Mouse (Mus musculus): Measurements from ENCODE around the gene Taok3. TPM values are rescaled to one million over a fixed set of nuclear protein-coding genes. Genes with fewer than 3 reads are reported as not detected.

Taok3 gene
- polyA plus RNA-seq, 1 experiment = 6.0 TPM

DNA sequence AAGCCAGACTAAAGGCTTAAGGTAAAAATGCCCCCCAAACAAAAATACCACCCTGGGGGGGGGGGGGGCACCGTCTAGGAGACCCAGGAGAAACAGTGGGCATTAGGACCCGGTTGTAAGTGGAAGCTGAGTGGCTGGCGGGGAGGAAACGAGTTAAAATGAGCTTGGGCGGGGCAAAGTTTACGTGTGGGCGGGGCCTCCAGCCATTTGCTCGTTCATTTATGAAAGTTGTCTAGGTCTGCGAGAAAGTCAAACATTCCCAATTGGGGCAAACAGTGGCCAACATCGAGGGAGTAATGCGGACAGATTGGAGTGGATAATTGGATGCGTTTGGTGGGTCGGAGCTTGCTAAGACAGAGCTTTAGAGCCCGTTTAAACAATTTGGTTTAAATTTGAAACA, 193.5 kb downstream of the Taok3 start:
- Histone ChIP-seq H3K4me3 (ENCODE audit: control insufficient read depth, low read depth, low read length) (no peak overlapping the region), H3K27me3 (ENCODE audit: control insufficient read depth, insufficient read depth, low read length) (no peaks in the 10 kb centered on the region), H3K27ac (ENCODE audit: control insufficient read depth, insufficient read depth, low read depth, low read length) (no peak overlapping the region), H3K4me1 (ENCODE audit: control insufficient read depth, insufficient read depth, low read length) (peaks cover 12% of the 10 kb centered on the region), H3K36me3 (ENCODE audit: control insufficient read depth, insufficient read depth, low read length) (no peaks in the 10 kb centered on the region)
- TF ChIP-seq CTCF (IDR thresholded peaks at IDR 0.05; ENCODE audit: control insufficient read depth, insufficient read depth, insufficient replicate concordance, low read depth, low read length) (no peak), POLR2A (IDR thresholded peaks at IDR 0.05; ENCODE audit: control insufficient read depth, low read depth, low read length) (no peak)

DNA sequence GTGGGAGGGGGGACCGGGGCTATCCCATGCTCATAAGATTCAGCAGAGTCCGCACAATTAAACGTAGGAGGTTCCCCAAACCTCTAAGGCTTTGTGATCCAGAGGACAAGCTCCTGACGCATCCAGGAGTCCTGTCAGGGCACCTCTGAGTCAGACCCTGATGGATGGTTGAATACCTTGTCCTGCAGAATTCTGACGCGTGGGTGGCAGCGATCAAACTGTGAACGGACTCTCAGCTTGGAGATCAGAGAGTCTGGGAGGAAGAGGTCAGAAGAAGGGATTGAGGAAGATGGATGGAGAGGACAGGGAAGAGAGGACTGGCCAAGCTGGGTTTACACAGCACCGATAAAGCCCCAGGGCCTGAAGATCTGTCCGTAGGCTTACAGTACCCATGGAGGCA, 194.0 kb downstream of the Taok3 start:
- peaks cover 2% of the 10 kb centered on the region; the same call in 1 of the 2 replicates for H3K27me3 ChIP-seq (ENCODE audit: control insufficient read depth, insufficient read depth, low read length)
- no peak overlapping the region for H3K4me3 ChIP-seq (ENCODE audit: control insufficient read depth, low read depth, low read length)
- TF ChIP-seq POLR2A (IDR thresholded peaks at IDR 0.05; ENCODE audit: control insufficient read depth, low read depth, low read length) = no peak
- no peak for TF ChIP-seq CTCF (IDR thresholded peaks at IDR 0.05; ENCODE audit: control insufficient read depth, insufficient read depth, insufficient replicate concordance, low read depth, low read length)
- peaks cover 15% of the 10 kb centered on the region for H3K4me1 ChIP-seq (ENCODE audit: control insufficient read depth, insufficient read depth, low read length)
- H3K36me3 ChIP-seq (ENCODE audit: control insufficient read depth, insufficient read depth, low read length) = no peaks in the 10 kb centered on the region
- peak overlapping the region; percentile 5; the same call in 1 of the 2 replicates for H3K27ac ChIP-seq (ENCODE audit: control insufficient read depth, insufficient read depth, low read depth, low read length)

- no peak for TF ChIP-seq POLR2A (IDR thresholded peaks at IDR 0.05; ENCODE audit: control insufficient read depth, low read depth, low read length)
- TF ChIP-seq CTCF (IDR thresholded peaks at IDR 0.05; ENCODE audit: control insufficient read depth, insufficient read depth, insufficient replicate concordance, low read depth, low read length) = no peak
- Histone ChIP-seq H3K36me3 (ENCODE audit: control insufficient read depth, insufficient read depth, low read length) (no peaks in the 10 kb centered on the region), H3K27ac (ENCODE audit: control insufficient read depth, insufficient read depth, low read depth, low read length) (peak overlapping the region; percentile 70), H3K4me3 (ENCODE audit: control insufficient read depth, low read depth, low read length) (no peak overlapping the region), H3K27me3 (ENCODE audit: control insufficient read depth, insufficient read depth, low read length) (peaks cover 2% of the 10 kb centered on the region; the same call in 1 of the 2 replicates), H3K4me1 (ENCODE audit: control insufficient read depth, insufficient read depth, low read length) (peaks cover 22% of the 10 kb centered on the region)
Observed at GRCm38 (mm10) chr5:117314587-117315428, 194.9 kb downstream of the Taok3 start.

- TF ChIP-seq CTCF (IDR thresholded peaks at IDR 0.05; ENCODE audit: control insufficient read depth, insufficient read depth, insufficient replicate concordance, low read depth, low read length) (no peak), POLR2A (IDR thresholded peaks at IDR 0.05; ENCODE audit: control insufficient read depth, low read depth, low read length) (no peak)
- Histone ChIP-seq H3K36me3 (ENCODE audit: control insufficient read depth, insufficient read depth, low read length) (no peaks in the 10 kb centered on the region), H3K27me3 (ENCODE audit: control insufficient read depth, insufficient read depth, low read length) (peaks cover 2% of the 10 kb centered on the region; the same call in 1 of the 2 replicates), H3K27ac (ENCODE audit: control insufficient read depth, insufficient read depth, low read depth, low read length) (peak within 1 kb of the TSS; percentile 87), H3K4me1 (ENCODE audit: control insufficient read depth, insufficient read depth, low read length) (peaks cover 17% of the 10 kb centered on the region), H3K4me3 (ENCODE audit: control insufficient read depth, low read depth, low read length) (peak within 1 kb of the TSS; percentile 77)
Observed at GRCm38 (mm10) chr5:117318741-117319629, 199.1 kb downstream of the Taok3 start, which contains the start of gene Vsig10. Gene Vsig10, plus strand, starts transcription at chr5:117319083.

DNA sequence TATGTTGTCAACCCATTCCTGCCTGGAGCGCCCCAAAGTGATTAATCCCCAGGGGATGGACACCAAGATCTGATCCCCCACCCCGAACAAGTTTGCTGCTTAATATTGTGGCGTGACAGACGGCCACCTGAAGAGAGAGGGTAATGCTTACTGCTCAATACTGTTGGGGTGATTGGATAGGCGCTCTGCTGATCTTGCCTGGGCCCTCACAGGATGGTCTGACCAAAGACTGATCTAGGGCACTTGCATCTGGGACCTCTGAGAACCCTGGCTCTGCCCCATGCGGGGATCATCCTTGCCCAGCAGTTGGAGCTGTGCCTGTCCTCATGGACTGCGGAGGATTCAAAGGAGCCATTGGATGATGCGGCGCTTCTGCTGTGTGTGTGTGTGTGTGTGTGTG, 203.8 kb downstream of the Taok3 start:
- Histone ChIP-seq H3K4me3 (ENCODE audit: control insufficient read depth, low read depth, low read length) (no peak overlapping the region), H3K4me1 (ENCODE audit: control insufficient read depth, insufficient read depth, low read length) (peaks cover 8% of the 10 kb centered on the region)

More for the DNA sequence above, 203.8 kb downstream of the Taok3 start:
- H3K27me3 ChIP-seq (ENCODE audit: control insufficient read depth, insufficient read depth, low read length) = peaks cover 1% of the 10 kb centered on the region; the same call in 1 of the 2 replicates
- H3K27ac ChIP-seq (ENCODE audit: control insufficient read depth, insufficient read depth, low read depth, low read length) = no peak overlapping the region
- H3K36me3 ChIP-seq (ENCODE audit: control insufficient read depth, insufficient read depth, low read length) = no peaks in the 10 kb centered on the region
- no peak for TF ChIP-seq POLR2A (IDR thresholded peaks at IDR 0.05; ENCODE audit: control insufficient read depth, low read depth, low read length)
- no peak for TF ChIP-seq CTCF (IDR thresholded peaks at IDR 0.05; ENCODE audit: control insufficient read depth, insufficient read depth, insufficient replicate concordance, low read depth, low read length)

Other genes starting within 250 kb of the Taok3 start
- 80.5 and 86.1 TPM in 2 replicates for gene Suds3, start 4.0 kb upstream of the Taok3 start, polyA plus RNA-seq (2012; rRNA removed)
- gene Pebp1, start 167.5 kb downstream of the Taok3 start, polyA plus RNA-seq (2012; rRNA removed) = 3,275 and 4,574 TPM in 2 replicates
- 13.0 and 16.6 TPM in 2 replicates for gene Vsig10, start 199.0 kb downstream of the Taok3 start, polyA plus RNA-seq (2012; rRNA removed)
- gene Wsb2, start 237.2 kb downstream of the Taok3 start, polyA plus RNA-seq (2012; rRNA removed) = 48.8 and 56.3 TPM in 2 replicates